Mouse (Mus musculus) ES-Bruce4 (cell line): ENCODE measurements around the gene Neurl3.

Experiments
- CTCF ChIP-seq: IDR thresholded peaks from one replicate; pipeline ENCODE4 v1.8.1; 2011; ENCODE audit warnings: low read depth, low read length
- EP300 ChIP-seq: IDR thresholded peaks from 2 replicates; pipeline ENCODE4 v1.6.1; 2011; ENCODE audit warnings: low read depth, low read length; ENCODE audit not compliant: insufficient read depth
- POLR2A ChIP-seq: IDR thresholded peaks from one replicate; pipeline ENCODE4 v1.8.1; 2011; ENCODE audit warnings: low read length; ENCODE audit not compliant: insufficient read depth

GRCm38 (mm10) chr1:36266293-36266692 is 8.2 kb downstream of the Neurl3 start:
- TF ChIP-seq CTCF (no peak), EP300 (no peak), POLR2A (no peak)
